Mouse (Mus musculus) CH12.LX (cell line): ENCODE results near the gene Dcx. TPM values are rescaled to one million over a fixed set of nuclear protein-coding genes. Genes with fewer than 3 reads are reported as not detected.

ENCODE experiments used
- DNase-seq: peaks from one replicate; pipeline ENCODE4 v3.0.0-alpha.2; 2013; ENCODE audit errors: extremely low read depth
- H3K27ac ChIP-seq: 2 replicates; pipeline ENCODE4 v1.5.1; 2012; ENCODE audit warnings: low read depth, mild to moderate bottlenecking, control low read depth, moderate library complexity; ENCODE audit not compliant: insufficient read depth
- H3K27me3 ChIP-seq: replicated peaks from 2 replicates; pipeline ENCODE3; 2012; ENCODE audit warnings: inconsistent platforms
- H3K36me3 ChIP-seq, 2 experiments: replicated peaks in 1 of 2; 2 replicates each; pipeline versions ENCODE3 to v1.6.1; 2012; ENCODE audit warnings: inconsistent platforms in 1 of 2, low read length in 1 of 2, mild to moderate bottlenecking in 1 of 2, mixed read lengths in 1 of 2, moderate library complexity in 1 of 2; ENCODE audit not compliant: control insufficient read depth in 1 of 2, insufficient read depth in 1 of 2
- H3K4me1 ChIP-seq, 2 experiments: 2 replicates each; pipeline ENCODE4 v1.6.1; 2012; ENCODE audit warnings: inconsistent platforms in 1 of 2, moderate library complexity in 1 of 2; ENCODE audit not compliant: insufficient read depth in 2 of 2, control insufficient read depth in 1 of 2
- H3K4me2 ChIP-seq: 2 replicates; pipeline ENCODE4 v1.6.1; 2012; ENCODE audit warnings: low read depth, mild to moderate bottlenecking, control low read depth; ENCODE audit not compliant: poor library complexity, insufficient read depth, severe bottlenecking
- H3K4me3 ChIP-seq, 3 experiments: fragments of 150-350 bp in 1 of 3; sonication (generic) in 1 of 3; replicated peaks in 1 of 3; 2 replicates each; pipeline versions ENCODE3 to v1.5.1; 2011 to 2012; ENCODE audit warnings: low read depth in 2 of 3, low read length in 2 of 3, mild to moderate bottlenecking in 2 of 3, moderate library complexity in 2 of 3, control low read depth in 1 of 3, improper control_type of control experiment in 1 of 3, inconsistent platforms in 1 of 3, mixed read lengths in 1 of 3; ENCODE audit not compliant: poor library complexity in 1 of 3
- H3K79me2 ChIP-seq: replicated peaks from 2 replicates; pipeline ENCODE4 v1.6.1; 2012; ENCODE audit warnings: mild to moderate bottlenecking, moderate library complexity; ENCODE audit not compliant: control insufficient read depth, poor library complexity, insufficient read depth, severe bottlenecking; ENCODE audit errors: extremely low read depth
- H3K9ac ChIP-seq: 2 replicates; pipeline ENCODE4 v1.6.1; 2012; ENCODE audit warnings: low read depth, mild to moderate bottlenecking, control low read depth, moderate library complexity; ENCODE audit not compliant: insufficient read depth
- H3K9me3 ChIP-seq: replicated peaks from 2 replicates; pipeline ENCODE3; 2012; ENCODE audit warnings: low read length, inconsistent platforms, mixed read lengths
- CHD1 ChIP-seq: IDR thresholded peaks from 2 replicates; pipeline ENCODE4 v1.6.1; 2012; ENCODE audit warnings: low read depth, low read length, improper control_type of control experiment, inconsistent platforms
- E2F4 ChIP-seq: IDR thresholded peaks from 2 replicates; pipeline ENCODE4 v1.6.1; 2011; ENCODE audit warnings: low read depth, low read length, improper control_type of control experiment; ENCODE audit not compliant: insufficient replicate concordance
- GABPA ChIP-seq: IDR thresholded peaks from 2 replicates; pipeline ENCODE4 v1.6.1; 2012; ENCODE audit warnings: low read depth, low read length, improper control_type of control experiment, inconsistent platforms; ENCODE audit not compliant: insufficient replicate concordance
- HCFC1 ChIP-seq: IDR thresholded peaks from 2 replicates; pipeline ENCODE4 v1.6.1; 2012; ENCODE audit warnings: low read depth, mild to moderate bottlenecking, inconsistent platforms, low read length, improper control_type of control experiment
- IRF4 ChIP-seq: IDR thresholded peaks from 2 replicates; pipeline ENCODE4 v1.6.1; 2014; ENCODE audit warnings: low read depth, mild to moderate bottlenecking, inconsistent platforms, low read length, improper control_type of control experiment
- KAT2A ChIP-seq: IDR thresholded peaks from 2 replicates; pipeline ENCODE4 v1.6.1; 2012; ENCODE audit warnings: low read length, improper control_type of control experiment, inconsistent platforms; ENCODE audit not compliant: insufficient replicate concordance
- NELFE ChIP-seq: IDR thresholded peaks from 2 replicates; pipeline ENCODE4 v1.6.1; 2011; ENCODE audit warnings: low read depth, low read length, improper control_type of control experiment
- NRF1 ChIP-seq: IDR thresholded peaks from 2 replicates; pipeline ENCODE4 v1.6.1; 2014; ENCODE audit warnings: low read depth, mild to moderate bottlenecking, inconsistent platforms, low read length, improper control_type of control experiment, moderate library complexity
- POLR2A ChIP-seq: IDR thresholded peaks from 2 replicates; pipeline ENCODE4 v1.6.1; 2011; ENCODE audit warnings: low read depth, mild to moderate bottlenecking, improper control_type of control experiment, low read length
- POLR2AphosphoS2 ChIP-seq: IDR thresholded peaks from 2 replicates; pipeline ENCODE4 v1.6.1; 2011; ENCODE audit warnings: low read depth, low read length, improper control_type of control experiment
- RAD21 ChIP-seq: IDR thresholded peaks from 2 replicates; pipeline ENCODE4 v1.6.1; 2011; ENCODE audit warnings: low read depth, mild to moderate bottlenecking, low read length, improper control_type of control experiment, moderate library complexity
- RCOR1 ChIP-seq: conservative IDR thresholded peaks from 2 replicates; pipeline ENCODE4 v1.6.1; 2012; ENCODE audit warnings: low read depth, mild to moderate bottlenecking, inconsistent platforms, low read length, improper control_type of control experiment
- SIN3A ChIP-seq: IDR thresholded peaks from 2 replicates; pipeline ENCODE4 v1.6.1; 2012; ENCODE audit warnings: low read length, improper control_type of control experiment, inconsistent platforms
- TBP ChIP-seq: conservative IDR thresholded peaks from 2 replicates; pipeline ENCODE4 v1.6.1; 2011; ENCODE audit warnings: low read depth, low read length, improper control_type of control experiment
- TCF12 ChIP-seq: IDR thresholded peaks from 2 replicates; pipeline ENCODE4 v1.6.1; 2014; ENCODE audit warnings: low read depth, mild to moderate bottlenecking, inconsistent platforms, low read length, improper control_type of control experiment
- ZMIZ1 ChIP-seq: IDR thresholded peaks from 2 replicates; pipeline ENCODE4 v1.6.1; 2012; ENCODE audit warnings: low read depth, mild to moderate bottlenecking, inconsistent platforms, low read length, improper control_type of control experiment
- ZNF384 ChIP-seq: IDR thresholded peaks from 2 replicates; pipeline ENCODE4 v1.6.1; 2012; ENCODE audit warnings: low read depth, low read length, improper control_type of control experiment, inconsistent platforms
- dilution Hi-C: fragments of 300-500 bp; cut with MboI; formaldehyde crosslinking; loops from 2 replicates; pipeline ENCODE4 v1.14.3; 2020; ENCODE audit warnings: low sequenced_read_pairs; ENCODE audit not compliant: extremely low pct_unique_long_range_greater_than_20kb, extremely low pct_ligation_motif_present
- in situ Hi-C: fragments of 300-500 bp; cut with MboI; formaldehyde crosslinking; loops from 3 replicates; pipeline ENCODE4 v1.14.3; 2019; ENCODE audit warnings: low sequenced_read_pairs, low pct_ligation_motif_present, low pct_unique_long_range_greater_than_20kb, mixed read lengths
- polyA plus RNA-seq: library from polyadenylated mRNA; unstranded; fragments of >175 nt; gene quantifications from 2 replicates; pipeline ENCODE4 v1.2.1, GENCODE M21; 2012; ENCODE audit warnings: low read depth; ENCODE audit not compliant: insufficient read length
- total RNA-seq, 2 experiments: library from RNA; depleted of rRNA; stranded (reverse); fragments of 300-350 nt in 1 of 2; fragments of >200 nt in 1 of 2; gene quantifications; 2 replicates each; pipeline ENCODE4 v1.2.3; 2012 to 2014

Gene Dcx
- total and polyA plus RNA-seq, 3 experiments, result not detected

- TF ChIP-seq POLR2A, result no peak
- TF ChIP-seq POLR2AphosphoS2, result no peak
- no peak for TF ChIP-seq NELFE
- no peak for TF ChIP-seq HCFC1
- DNase-seq, result no peak
- no peak overlapping the region for H3K27ac ChIP-seq
- dilution Hi-C loops (no loop called here), in situ Hi-C loops (no loop called here)
- H3K9me3 ChIP-seq, result no peaks in the 10 kb centered on the region
- H3K27me3 ChIP-seq, result no peaks in the 10 kb centered on the region
- no peaks in the 10 kb centered on the region for H3K79me2 ChIP-seq
- no peak overlapping the region for H3K9ac ChIP-seq
- H3K36me3 ChIP-seq, result no peaks in the 10 kb centered on the region
- no peak overlapping the region for H3K4me2 ChIP-seq
- H3K4me3 ChIP-seq, result no peak overlapping the region
- no peaks in the 10 kb centered on the region for H3K4me1 ChIP-seq
Measured at GRCm38 (mm10) chrX:143932530-143932929, 581 bp downstream of the Dcx start.

GRCm38 (mm10) chrX:143931400-143932185, 1.5 kb downstream of the Dcx start:
- H3K27me3 ChIP-seq, result no peaks in the 10 kb centered on the region
- H3K36me3 ChIP-seq, result no peaks in the 10 kb centered on the region
- no peak overlapping the region for H3K27ac ChIP-seq
- in situ Hi-C loops, result no loop called here
- H3K79me2 ChIP-seq, result no peaks in the 10 kb centered on the region
- no peak overlapping the region for H3K4me3 ChIP-seq
- H3K4me1 ChIP-seq, result no peaks in the 10 kb centered on the region
- H3K9ac ChIP-seq, result no peak overlapping the region
- no peak overlapping the region for H3K4me2 ChIP-seq
- dilution Hi-C loops, result no loop called here
- DNase-seq, result no peak
- no peaks in the 10 kb centered on the region for H3K9me3 ChIP-seq
- TF ChIP-seq KAT2A (no peak), GABPA (no peak), TBP (no peak), SIN3A (no peak), RCOR1 (no peak), TCF12 (no peak), POLR2AphosphoS2 (no peak), IRF4 (no peak)

GRCm38 (mm10) chrX:143922070-143922469, 11.0 kb downstream of the Dcx start:
- Histone ChIP-seq H3K9ac (no peak overlapping the region), H3K4me2 (no peak overlapping the region), H3K4me3 (no peak overlapping the region), H3K27ac (no peak overlapping the region), H3K27me3 (no peaks in the 10 kb centered on the region), H3K9me3 (no peaks in the 10 kb centered on the region), H3K36me3 (no peaks in the 10 kb centered on the region), H3K79me2 (no peaks in the 10 kb centered on the region), H3K4me1 (no peaks in the 10 kb centered on the region)
- TF ChIP-seq RAD21, result no peak
- TF ChIP-seq KAT2A, result no peak
- TF ChIP-seq NRF1, result no peak
- TF ChIP-seq E2F4, result no peak
- no peak for TF ChIP-seq ZMIZ1
- no peak for TF ChIP-seq CHD1
- no peak for TF ChIP-seq ZNF384
- in situ Hi-C loops (no loop called here), dilution Hi-C loops (no loop called here)
- DNase-seq, result no peak
